Mouse (Mus musculus) limb, embryonic 13.5 days (tissue): ENCODE data around the gene Slc9a3r1. TPM values are rescaled to one million over a fixed set of nuclear protein-coding genes. Genes with fewer than 3 reads are reported as not detected.

Source experiments
- ATAC-seq: fragments of 200-750 bp; cut with Nextera tagmentation; 2 replicates; pipeline ENCODE4 v1.8.0; 2017; ENCODE audit warnings: low read depth, moderate number of reproducible peaks, moderate TSS enrichment; ENCODE audit not compliant: low FRiP score
- H3K27ac ChIP-seq: fragments of 300-500 bp; sonication (generic); 2 replicates; pipeline ENCODE4 v1.5.1; 2015; ENCODE audit warnings: inconsistent platforms, mild to moderate bottlenecking, moderate library complexity
- H3K27me3 ChIP-seq: fragments of 300-500 bp; sonication (generic); 2 replicates; pipeline ENCODE4 v1.6.1; 2015; ENCODE audit warnings: mild to moderate bottlenecking, inconsistent platforms
- H3K36me3 ChIP-seq: fragments of 300-500 bp; sonication (generic); 2 replicates; pipeline ENCODE4 v1.6.1; 2015; ENCODE audit warnings: inconsistent platforms, mild to moderate bottlenecking, moderate library complexity
- H3K4me1 ChIP-seq: fragments of 300-500 bp; sonication (generic); 2 replicates; pipeline ENCODE4 v1.6.1; 2015; ENCODE audit warnings: inconsistent platforms
- H3K4me2 ChIP-seq: fragments of 300-500 bp; sonication (generic); replicated peaks from 2 replicates; pipeline ENCODE4 v1.6.1; 2015; ENCODE audit warnings: inconsistent platforms, mild to moderate bottlenecking, moderate library complexity
- H3K4me3 ChIP-seq: fragments of 300-500 bp; sonication (generic); 2 replicates; pipeline ENCODE4 v1.5.1; 2015; ENCODE audit warnings: moderate library complexity, mild to moderate bottlenecking, inconsistent platforms
- H3K9ac ChIP-seq: fragments of 300-500 bp; sonication (generic); 2 replicates; pipeline ENCODE4 v1.6.1; 2015; ENCODE audit warnings: mild to moderate bottlenecking, inconsistent platforms
- H3K9me3 ChIP-seq: fragments of 300-500 bp; sonication (generic); 2 replicates; pipeline ENCODE4 v1.6.1; 2016; ENCODE audit warnings: inconsistent platforms
- WGBS: fragments of 180-500 bp; shearing (Covaris S2); methylation state at CpG from one replicate; pipeline ENCODE4 v1.1.7; 2015; 5-methylcytosine and 5-hydroxymethylcytosine counted together
- polyA plus RNA-seq: library from polyadenylated mRNA; unstranded; fragments of >200 nt; fragmentation: Nextera tagmentation; extraction: Ambion mirVana; gene quantifications from 2 replicates; pipeline ENCODE4 v1.2.1, GENCODE M21; 2015

Gene Slc9a3r1
- polyA plus RNA-seq, 1 experiment from 2014 or later, result 23.4 TPM

- 64% methylated on average over 6 of the region's 6 CpGs for WGBS
Measured at GRCm38 (mm10) chr11:115179881-115180280, 16.7 kb downstream of the Slc9a3r1 start.

GRCm38 (mm10) chr11:115181913-115182638 is 18.9 kb downstream of the Slc9a3r1 start:
- Histone ChIP-seq H3K27ac (no peak overlapping the region), H3K4me2 (no peak overlapping the region), H3K9ac (no peak overlapping the region), H3K27me3 (no peaks in the 10 kb centered on the region), H3K4me1 (peaks cover 26% of the 10 kb centered on the region), H3K36me3 (peaks cover 8% of the 10 kb centered on the region; the same call in 1 of the 2 replicates), H3K9me3 (no peaks in the 10 kb centered on the region), H3K4me3 (no peak overlapping the region)
- no peak for ATAC-seq
- 24% methylated on average over 12 of the region's 12 CpGs for WGBS

More at GRCm38 (mm10) chr11:115179881-115180280, 16.7 kb downstream of the Slc9a3r1 start:
- no peak for ATAC-seq
- Histone ChIP-seq H3K27ac (no peak overlapping the region), H3K4me3 (no peak overlapping the region), H3K27me3 (peaks cover 6% of the 10 kb centered on the region), H3K4me1 (peaks cover 38% of the 10 kb centered on the region), H3K36me3 (peaks cover 8% of the 10 kb centered on the region; the same call in 1 of the 2 replicates), H3K9ac (no peak overlapping the region), H3K4me2 (no peak overlapping the region), H3K9me3 (no peaks in the 10 kb centered on the region)

GRCm38 (mm10) chr11:115184973-115185372 is 21.8 kb downstream of the Slc9a3r1 start:
- H3K27me3 ChIP-seq, result no peaks in the 10 kb centered on the region
- no peak overlapping the region for H3K4me2 ChIP-seq
- peaks cover 17% of the 10 kb centered on the region for H3K4me1 ChIP-seq
- 44% methylated on average over 4 of the region's 4 CpGs for WGBS
- no peak overlapping the region for H3K27ac ChIP-seq
- H3K9ac ChIP-seq, result no peak overlapping the region
- no peaks in the 10 kb centered on the region for H3K9me3 ChIP-seq
- no peak overlapping the region for H3K4me3 ChIP-seq
- H3K36me3 ChIP-seq, result peaks cover 13% of the 10 kb centered on the region
- ATAC-seq, result no peak

- Histone ChIP-seq H3K9ac (peak within 1 kb of the TSS; percentile 72), H3K4me3 (peak within 1 kb of the TSS; percentile 57), H3K4me1 (peaks cover 16% of the 10 kb centered on the region), H3K27me3 (no peaks in the 10 kb centered on the region), H3K27ac (peak within 1 kb of the TSS; percentile 76), H3K4me2 (peak within 1 kb of the TSS; percentile 87), H3K36me3 (peaks cover 26% of the 10 kb centered on the region), H3K9me3 (no peaks in the 10 kb centered on the region)
- WGBS, result under 1% methylated on average over 39 of the region's 39 CpGs
- peak; percentile 93 for ATAC-seq
Measured at GRCm38 (mm10) chr11:115187224-115187639, 24.1 kb downstream of the Slc9a3r1 start, which contains the start of gene Tmem104. Gene Tmem104, plus strand, starts transcription at chr11:115187487.

- 10% methylated on average over 12 of the region's 12 CpGs for WGBS
- ATAC-seq, result no peak
- H3K27ac ChIP-seq, result peak within 1 kb of the TSS; percentile 76
- H3K9me3 ChIP-seq, result no peaks in the 10 kb centered on the region
- H3K9ac ChIP-seq, result peak within 1 kb of the TSS; percentile 72
- H3K4me2 ChIP-seq, result peak within 1 kb of the TSS; percentile 87
- peak within 1 kb of the TSS; percentile 57 for H3K4me3 ChIP-seq
- H3K27me3 ChIP-seq, result no peaks in the 10 kb centered on the region
- peaks cover 16% of the 10 kb centered on the region for H3K4me1 ChIP-seq
- H3K36me3 ChIP-seq, result peaks cover 25% of the 10 kb centered on the region
Measured at GRCm38 (mm10) chr11:115187693-115188092, 24.6 kb downstream of the Slc9a3r1 start, which contains the start of gene Nat9. Gene Nat9, minus strand, starts transcription at chr11:115187859.

- no peaks in the 10 kb centered on the region for H3K27me3 ChIP-seq
- WGBS, result 88% methylated on average over 13 of the region's 13 CpGs
- ATAC-seq, result no peak
- peak overlapping the region; percentile 87; the same call in 1 of the 2 replicates for H3K4me2 ChIP-seq
- H3K27ac ChIP-seq, result no peak overlapping the region
- H3K4me3 ChIP-seq, result no peak overlapping the region
- H3K4me1 ChIP-seq, result peaks cover 16% of the 10 kb centered on the region
- no peaks in the 10 kb centered on the region for H3K9me3 ChIP-seq
- no peak overlapping the region for H3K9ac ChIP-seq
- H3K36me3 ChIP-seq, result peaks cover 22% of the 10 kb centered on the region
Measured at GRCm38 (mm10) chr11:115188539-115189231, 25.5 kb downstream of the Slc9a3r1 start.

GRCm38 (mm10) chr11:115189304-115189703 is 26.2 kb downstream of the Slc9a3r1 start:
- H3K9ac ChIP-seq, result no peak overlapping the region
- 92% methylated on average over 6 of the region's 6 CpGs for WGBS
- ATAC-seq, result no peak
- H3K27ac ChIP-seq, result no peak overlapping the region
- H3K36me3 ChIP-seq, result peaks cover 22% of the 10 kb centered on the region
- H3K4me1 ChIP-seq, result peaks cover 16% of the 10 kb centered on the region
- H3K9me3 ChIP-seq, result no peaks in the 10 kb centered on the region
- no peak overlapping the region for H3K4me3 ChIP-seq
- no peaks in the 10 kb centered on the region for H3K27me3 ChIP-seq
- H3K4me2 ChIP-seq, result no peak overlapping the region

- Histone ChIP-seq H3K9ac (no peak overlapping the region), H3K4me3 (no peak overlapping the region), H3K9me3 (no peaks in the 10 kb centered on the region), H3K4me1 (peaks cover 7% of the 10 kb centered on the region), H3K27me3 (no peaks in the 10 kb centered on the region), H3K36me3 (peaks cover 25% of the 10 kb centered on the region), H3K27ac (no peak overlapping the region), H3K4me2 (no peak overlapping the region)
- ATAC-seq, result no peak
- WGBS, result 64% methylated on average over 9 of the region's 9 CpGs
Measured at GRCm38 (mm10) chr11:115192180-115192579, 29.0 kb downstream of the Slc9a3r1 start.

- H3K4me1 ChIP-seq, result no peaks in the 10 kb centered on the region; the same call in 1 of the 2 replicates
- no peaks in the 10 kb centered on the region for H3K27me3 ChIP-seq
- no peaks in the 10 kb centered on the region for H3K9me3 ChIP-seq
- no peak overlapping the region for H3K4me3 ChIP-seq
- 89% methylated on average over 6 of the region's 6 CpGs for WGBS
- no peak overlapping the region for H3K4me2 ChIP-seq
- H3K27ac ChIP-seq, result no peak overlapping the region
- H3K36me3 ChIP-seq, result peaks cover 32% of the 10 kb centered on the region
- no peak overlapping the region for H3K9ac ChIP-seq
- no peak for ATAC-seq
Measured at GRCm38 (mm10) chr11:115194693-115195092, 31.6 kb downstream of the Slc9a3r1 start.

- no peak overlapping the region for H3K27ac ChIP-seq
- no peak overlapping the region for H3K4me2 ChIP-seq
- H3K4me1 ChIP-seq, result no peaks in the 10 kb centered on the region; the same call in 1 of the 2 replicates
- ATAC-seq, result no peak
- WGBS, result 88% methylated on average over 5 of the region's 5 CpGs
- H3K36me3 ChIP-seq, result peaks cover 35% of the 10 kb centered on the region
- no peak overlapping the region for H3K4me3 ChIP-seq
- H3K27me3 ChIP-seq, result no peaks in the 10 kb centered on the region
- no peak overlapping the region for H3K9ac ChIP-seq
- no peaks in the 10 kb centered on the region for H3K9me3 ChIP-seq
Measured at GRCm38 (mm10) chr11:115195933-115196332, 32.8 kb downstream of the Slc9a3r1 start.

- H3K36me3 ChIP-seq, result peaks cover 36% of the 10 kb centered on the region
- H3K4me1 ChIP-seq, result no peaks in the 10 kb centered on the region
- no peak for ATAC-seq
- no peak overlapping the region for H3K4me3 ChIP-seq
- no peak overlapping the region for H3K9ac ChIP-seq
- H3K9me3 ChIP-seq, result no peaks in the 10 kb centered on the region
- WGBS, result 71% methylated on average over 8 of the region's 8 CpGs
- H3K4me2 ChIP-seq, result no peak overlapping the region
- H3K27ac ChIP-seq, result no peak overlapping the region
- H3K27me3 ChIP-seq, result no peaks in the 10 kb centered on the region
Measured at GRCm38 (mm10) chr11:115197558-115197957, 34.4 kb downstream of the Slc9a3r1 start.

- H3K4me1 ChIP-seq, result no peaks in the 10 kb centered on the region
- H3K9me3 ChIP-seq, result no peaks in the 10 kb centered on the region
- no peak overlapping the region for H3K4me2 ChIP-seq
- no peak overlapping the region for H3K27ac ChIP-seq
- 41% methylated on average over 12 of the region's 12 CpGs for WGBS
- H3K36me3 ChIP-seq, result peaks cover 36% of the 10 kb centered on the region
- H3K4me3 ChIP-seq, result no peak overlapping the region
- H3K27me3 ChIP-seq, result no peaks in the 10 kb centered on the region
- ATAC-seq, result no peak
- H3K9ac ChIP-seq, result no peak overlapping the region
Measured at GRCm38 (mm10) chr11:115198932-115199384, 35.8 kb downstream of the Slc9a3r1 start.
